In genomic region chr13:112331682-112332061, GRCm38 (mm10) we compare ENCODE assay signal across 9 mouse cellular contexts. TPM values are rescaled to one million over a fixed set of nuclear protein-coding genes. Genes with fewer than 3 reads are reported as not detected.
A peak's percentile ranks its signal among the peaks of the same experiment; 100 is the strongest.
DNase-seq lines count a peak whose midpoint lies in the region; ATAC-seq lines count a peak whose summit lies in the region.
"Had no signal": no experiment of that assay in that cellular context is flagged by ENCODE, and none has a peak within 500 bp of the region (broad histone marks: within the 10 kb centered on the region; RNA-seq: fewer than 3 reads in every experiment).

No protein-coding gene starts in this region.

- H3K27me3 ChIP-seq in heart, embryonic 14.5 days (ENCODE audit: control insufficient read depth, insufficient read depth, low read length): no peaks in the 10 kb centered on the region
- H3K27me3 ChIP-seq in forebrain, embryonic 12.5 days: no peaks in the 10 kb centered on the region
- no peaks in the 10 kb centered on the region for H3K27me3 ChIP-seq in limb, embryonic 13.5 days

- H3K4me2 ChIP-seq in heart, embryonic 14.5 days (ENCODE audit: low read length): no peak overlapping the region
- peak overlapping the region; percentile 25 for H3K4me2 ChIP-seq in forebrain, embryonic 12.5 days
- H3K4me2 ChIP-seq in limb, embryonic 13.5 days (replicated peaks): peak overlapping the region; percentile 42

- no peak overlapping the region for H3K9ac ChIP-seq in heart, embryonic 14.5 days (ENCODE audit: low read length)
- H3K9ac ChIP-seq in forebrain, embryonic 12.5 days: no peak overlapping the region
- H3K9ac ChIP-seq in limb, embryonic 13.5 days: no peak overlapping the region

- H3K4me1 ChIP-seq in heart, embryonic 14.5 days (ENCODE audit: control insufficient read depth in 2 of 2, insufficient read depth in 2 of 2, low read length in 2 of 2): peaks cover 15 to 28% of the 10 kb centered on the region in 2 experiments
- peaks cover 23% of the 10 kb centered on the region for H3K4me1 ChIP-seq in forebrain, embryonic 12.5 days
- peaks cover 48% of the 10 kb centered on the region for H3K4me1 ChIP-seq in limb, embryonic 13.5 days

- 52% methylated on average over 1 of the region's 1 CpGs for WGBS in heart, embryonic 14.5 days
- 4% methylated on average over 1 of the region's 1 CpGs for WGBS in forebrain, embryonic 12.5 days
- 38% methylated on average over 1 of the region's 1 CpGs for WGBS in limb, embryonic 13.5 days

- no peaks in the 10 kb centered on the region for H3K9me3 ChIP-seq in heart, embryonic 14.5 days (ENCODE audit: control insufficient read depth, low read length)
- H3K9me3 ChIP-seq in forebrain, embryonic 12.5 days: no peaks in the 10 kb centered on the region
- no peaks in the 10 kb centered on the region for H3K9me3 ChIP-seq in limb, embryonic 13.5 days

- no peak for ATAC-seq in heart, embryonic 14.5 days (ENCODE audit: insufficient number of reproducible peaks, insufficient read depth, low FRiP score, low read depth)
- ATAC-seq in forebrain, embryonic 12.5 days (ENCODE audit: low FRiP score): peak; percentile 66
- ATAC-seq in limb, embryonic 13.5 days (ENCODE audit: low FRiP score, low read depth): peak; percentile 46

- no peak overlapping the region for H3K4me3 ChIP-seq in heart, embryonic 14.5 days (ENCODE audit: control insufficient read depth in 1 of 2, insufficient read depth in 1 of 2, low read depth in 1 of 2, low read length in 2 of 2)
- no peak overlapping the region for H3K4me3 ChIP-seq in forebrain, embryonic 12.5 days (replicated peaks)
- H3K4me3 ChIP-seq in limb, embryonic 13.5 days: peak overlapping the region; percentile 6; the same call in 1 of the 2 replicates

- no peak for DNase-seq in heart, adult 18-20 months
- peak; percentile 65 for DNase-seq in brain, adult 2 months (ENCODE audit: low read depth, low spot score)
- no peak for DNase-seq in cerebellum, postnatal 25 days
- DNase-seq in urinary bladder, postnatal 4 days (ENCODE audit: low spot score in 2 of 2): no peak
- no peak for DNase-seq in urinary bladder, postnatal 14 days (ENCODE audit: low spot score)
- DNase-seq: adrenal gland, postnatal 10 days had no signal

- peak overlapping the region; percentile 34 to 55; a peak in 3 of 4 replicates for H3K27ac ChIP-seq in heart, embryonic 14.5 days (replicated peaks in 1 of 2; ENCODE audit: control insufficient read depth in 1 of 2, insufficient read depth in 1 of 2, low read depth in 2 of 2, low read length in 2 of 2)
- peak overlapping the region; percentile 72 for H3K27ac ChIP-seq in forebrain, embryonic 12.5 days
- peak overlapping the region; percentile 89 for H3K27ac ChIP-seq in limb, embryonic 13.5 days

- H3K36me3 ChIP-seq in heart, embryonic 14.5 days (ENCODE audit: control insufficient read depth, insufficient read depth, low read length): no peaks in the 10 kb centered on the region
- no peaks in the 10 kb centered on the region for H3K36me3 ChIP-seq in forebrain, embryonic 12.5 days (replicated peaks)
- H3K36me3 ChIP-seq in limb, embryonic 13.5 days: no peaks in the 10 kb centered on the region

RNA-seq across cellular contexts. Expression of gene Ankrd55, which starts 43.4 kb away (rescaled TPM):
- 0.08 TPM in 2 replicates for polyA plus RNA-seq in heart, embryonic 14.5 days (2014; fragmentation: Nextera tagmentation; extraction: Ambion mirVana)
- 1 to 10 TPM; 1.3 to 2.3 TPM for total RNA-seq in heart, adult 18-20 months (2021)
- polyA plus RNA-seq in forebrain, embryonic 12.5 days (2016; fragmentation: Nextera tagmentation; extraction: Ambion mirVana): 1.0 and 1.3 TPM in 2 replicates
- polyA plus RNA-seq in limb, embryonic 13.5 days (2015; fragmentation: Nextera tagmentation; extraction: Ambion mirVana): 1.8 TPM in 2 replicates
